Mouse (Mus musculus): ENCODE results near the gene Nek7. TPM values are rescaled to one million over a fixed set of nuclear protein-coding genes. Genes with fewer than 3 reads are reported as not detected.

The Nek7 gene
- polyA plus RNA-seq, 1 experiment from 2014 or later = 44.7 TPM

DNA sequence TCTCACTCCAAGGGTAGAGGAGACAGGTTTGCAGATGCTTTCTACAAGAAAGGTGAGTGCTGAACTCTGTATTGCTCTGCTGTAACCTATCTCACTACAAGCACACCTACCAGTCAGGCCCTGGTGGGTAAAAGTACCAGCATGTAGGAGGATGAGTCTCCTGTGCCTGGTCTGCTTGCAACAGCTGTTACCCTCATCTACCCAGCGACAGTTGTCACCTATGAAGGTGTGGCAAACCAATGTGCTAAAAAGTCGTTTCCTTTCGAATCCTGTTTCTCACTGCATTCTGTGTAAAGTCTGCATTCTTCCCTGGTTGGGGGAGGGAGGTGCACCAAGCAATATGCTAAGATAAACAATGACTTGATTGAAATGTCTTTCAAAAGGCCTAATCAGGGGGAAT lies 32.1 kb downstream of the Nek7 start:
- no peaks in the 10 kb centered on the region for H3K27me3 ChIP-seq (ENCODE audit: control insufficient read depth, insufficient read depth, low read length)
- H3K27ac ChIP-seq (ENCODE audit: low read length) = no peak overlapping the region
- no peak overlapping the region for H3K4me3 ChIP-seq (ENCODE audit: low read depth, low read length)
- H3K9ac ChIP-seq (replicated peaks; ENCODE audit: low read depth, low read length) = no peak overlapping the region
- ATAC-seq (ENCODE audit: insufficient number of reproducible peaks, insufficient read depth, low FRiP score, low read depth) = no peak
- no peaks in the 10 kb centered on the region for H3K9me3 ChIP-seq (ENCODE audit: control insufficient read depth, low read depth, low read length)
- 20% methylated on average over 3 of the region's 3 CpGs for WGBS
- no peak overlapping the region for H3K4me2 ChIP-seq (replicated peaks; ENCODE audit: low read depth, low read length)
- H3K36me3 ChIP-seq (ENCODE audit: control insufficient read depth, insufficient read depth, low read length) = no peaks in the 10 kb centered on the region
- no peaks in the 10 kb centered on the region for H3K4me1 ChIP-seq (ENCODE audit: control insufficient read depth, insufficient read depth, low read length)

DNA sequence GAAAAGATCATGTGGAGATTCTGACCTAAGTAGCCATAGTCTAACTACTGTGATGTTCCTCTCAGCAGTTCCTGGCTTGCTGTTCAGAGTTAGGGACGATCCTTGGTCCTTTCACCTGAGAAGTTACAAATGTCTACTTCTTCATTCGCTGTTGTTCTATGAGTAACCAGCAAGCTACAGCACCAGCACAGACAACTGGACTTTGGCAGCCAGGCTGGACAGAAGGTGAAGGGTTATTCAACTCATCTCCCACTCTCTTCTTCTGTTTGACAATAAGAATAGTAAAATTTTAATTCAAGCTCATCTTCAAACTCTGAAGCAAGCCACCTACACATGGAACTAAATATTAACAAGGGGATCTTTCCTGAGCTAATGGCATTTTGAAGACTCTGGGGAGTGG lies 33.0 kb downstream of the Nek7 start:
- H3K4me2 ChIP-seq (replicated peaks; ENCODE audit: low read depth, low read length) = no peak overlapping the region
- H3K27me3 ChIP-seq (ENCODE audit: control insufficient read depth, insufficient read depth, low read length) = no peaks in the 10 kb centered on the region
- 98% methylated on average over 2 of the region's 2 CpGs for WGBS
- no peaks in the 10 kb centered on the region for H3K9me3 ChIP-seq (ENCODE audit: control insufficient read depth, low read depth, low read length)
- H3K9ac ChIP-seq (replicated peaks; ENCODE audit: low read depth, low read length) = no peak overlapping the region
- no peak for ATAC-seq (ENCODE audit: insufficient number of reproducible peaks, insufficient read depth, low FRiP score, low read depth)
- H3K4me3 ChIP-seq (ENCODE audit: low read depth, low read length) = no peak overlapping the region
- no peaks in the 10 kb centered on the region for H3K36me3 ChIP-seq (ENCODE audit: control insufficient read depth, insufficient read depth, low read length)
- no peaks in the 10 kb centered on the region for H3K4me1 ChIP-seq (ENCODE audit: control insufficient read depth, insufficient read depth, low read length)
- H3K27ac ChIP-seq (ENCODE audit: low read length) = no peak overlapping the region

- Histone ChIP-seq H3K9me3 (ENCODE audit: control insufficient read depth, low read depth, low read length) (no peaks in the 10 kb centered on the region), H3K9ac (replicated peaks; ENCODE audit: low read depth, low read length) (no peak overlapping the region), H3K27me3 (ENCODE audit: control insufficient read depth, insufficient read depth, low read length) (no peaks in the 10 kb centered on the region), H3K36me3 (ENCODE audit: control insufficient read depth, insufficient read depth, low read length) (no peaks in the 10 kb centered on the region), H3K27ac (ENCODE audit: low read length) (no peak overlapping the region), H3K4me1 (ENCODE audit: control insufficient read depth, insufficient read depth, low read length) (no peaks in the 10 kb centered on the region), H3K4me3 (ENCODE audit: low read depth, low read length) (no peak overlapping the region), H3K4me2 (replicated peaks; ENCODE audit: low read depth, low read length) (no peak overlapping the region)
- WGBS = 96% methylated on average over 2 of the region's 2 CpGs
- no peak for ATAC-seq (ENCODE audit: insufficient number of reproducible peaks, insufficient read depth, low FRiP score, low read depth)
Measured at GRCm38 (mm10) chr1:138584423-138585013, 35.4 kb downstream of the Nek7 start.

DNA sequence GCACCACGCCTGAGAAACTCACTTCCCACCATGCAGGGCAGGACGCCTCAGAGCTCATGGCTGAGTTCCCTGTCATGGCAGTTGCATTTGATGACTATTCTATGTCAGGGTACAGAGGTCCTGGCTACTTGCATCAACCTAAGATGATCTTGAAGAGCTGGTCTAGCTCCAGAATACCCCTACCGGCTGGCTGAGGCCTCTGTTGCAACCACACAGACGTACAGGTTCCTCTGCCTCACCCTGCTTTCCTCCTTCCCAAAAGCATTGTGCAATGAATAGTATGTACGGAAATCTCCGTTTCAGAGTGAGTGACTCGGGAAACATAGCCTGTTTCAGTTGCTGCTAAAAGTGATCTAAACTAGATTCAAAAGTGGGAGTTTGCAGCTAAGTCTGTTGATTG lies 37.7 kb downstream of the Nek7 start:
- H3K9me3 ChIP-seq (ENCODE audit: control insufficient read depth, low read depth, low read length) = no peaks in the 10 kb centered on the region
- no peak overlapping the region for H3K27ac ChIP-seq (ENCODE audit: low read length)
- no peak for ATAC-seq (ENCODE audit: insufficient number of reproducible peaks, insufficient read depth, low FRiP score, low read depth)
- 85% methylated on average over 7 of the region's 7 CpGs for WGBS
- H3K27me3 ChIP-seq (ENCODE audit: control insufficient read depth, insufficient read depth, low read length) = no peaks in the 10 kb centered on the region
- H3K4me3 ChIP-seq (ENCODE audit: low read depth, low read length) = no peak overlapping the region
- H3K9ac ChIP-seq (replicated peaks; ENCODE audit: low read depth, low read length) = no peak overlapping the region
- H3K4me1 ChIP-seq (ENCODE audit: control insufficient read depth, insufficient read depth, low read length) = no peaks in the 10 kb centered on the region
- H3K4me2 ChIP-seq (replicated peaks; ENCODE audit: low read depth, low read length) = no peak overlapping the region
- H3K36me3 ChIP-seq (ENCODE audit: control insufficient read depth, insufficient read depth, low read length) = no peaks in the 10 kb centered on the region

GRCm38 (mm10) chr1:138579822-138580492 lies 40.0 kb downstream of the Nek7 start:
- WGBS = 71% methylated on average over 11 of the region's 11 CpGs
- no peak for ATAC-seq (ENCODE audit: insufficient number of reproducible peaks, insufficient read depth, low FRiP score, low read depth)

DNA sequence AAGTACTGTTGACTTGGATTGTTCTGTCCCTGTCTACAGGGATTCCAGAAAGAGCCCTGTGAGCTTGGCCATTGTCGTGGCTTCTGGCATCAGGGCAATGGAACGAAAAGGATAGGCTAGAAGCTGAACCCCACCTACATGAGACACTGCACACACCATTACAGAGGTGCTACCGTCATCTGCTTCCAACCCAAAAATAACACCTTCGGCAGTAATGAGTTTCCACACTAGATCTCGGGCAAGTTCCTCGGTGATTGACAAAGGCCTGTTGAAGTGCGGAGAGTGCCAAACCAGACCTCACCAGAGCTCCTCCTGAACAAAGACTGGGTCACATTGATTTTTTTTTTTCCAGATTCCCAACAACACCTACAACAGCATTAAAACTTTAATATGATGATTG lies 40.7 kb downstream of the Nek7 start:
- Histone ChIP-seq H3K9me3 (ENCODE audit: control insufficient read depth, low read depth, low read length) (no peaks in the 10 kb centered on the region), H3K4me3 (ENCODE audit: low read depth, low read length) (no peak overlapping the region), H3K4me1 (ENCODE audit: control insufficient read depth, insufficient read depth, low read length) (no peaks in the 10 kb centered on the region), H3K9ac (replicated peaks; ENCODE audit: low read depth, low read length) (no peak overlapping the region), H3K4me2 (replicated peaks; ENCODE audit: low read depth, low read length) (no peak overlapping the region), H3K27ac (ENCODE audit: low read length) (no peak overlapping the region), H3K36me3 (ENCODE audit: control insufficient read depth, insufficient read depth, low read length) (no peaks in the 10 kb centered on the region), H3K27me3 (ENCODE audit: control insufficient read depth, insufficient read depth, low read length) (no peaks in the 10 kb centered on the region)
- WGBS = 92% methylated on average over 7 of the region's 7 CpGs
- no peak for ATAC-seq (ENCODE audit: insufficient number of reproducible peaks, insufficient read depth, low FRiP score, low read depth)

More at GRCm38 (mm10) chr1:138579822-138580492, 40.0 kb downstream of the Nek7 start:
- Histone ChIP-seq H3K4me2 (replicated peaks; ENCODE audit: low read depth, low read length) (no peak overlapping the region), H3K4me1 (ENCODE audit: control insufficient read depth, insufficient read depth, low read length) (no peaks in the 10 kb centered on the region), H3K27me3 (ENCODE audit: control insufficient read depth, insufficient read depth, low read length) (no peaks in the 10 kb centered on the region), H3K36me3 (ENCODE audit: control insufficient read depth, insufficient read depth, low read length) (no peaks in the 10 kb centered on the region), H3K27ac (ENCODE audit: low read length) (no peak overlapping the region), H3K9me3 (ENCODE audit: control insufficient read depth, low read depth, low read length) (no peaks in the 10 kb centered on the region), H3K4me3 (ENCODE audit: low read depth, low read length) (no peak overlapping the region), H3K9ac (replicated peaks; ENCODE audit: low read depth, low read length) (no peak overlapping the region)

- Histone ChIP-seq H3K4me3 (ENCODE audit: low read depth, low read length) (no peak overlapping the region), H3K9me3 (ENCODE audit: control insufficient read depth, low read depth, low read length) (no peaks in the 10 kb centered on the region), H3K9ac (replicated peaks; ENCODE audit: low read depth, low read length) (no peak overlapping the region), H3K36me3 (ENCODE audit: control insufficient read depth, insufficient read depth, low read length) (no peaks in the 10 kb centered on the region), H3K4me2 (replicated peaks; ENCODE audit: low read depth, low read length) (no peak overlapping the region), H3K27ac (ENCODE audit: low read length) (no peak overlapping the region), H3K4me1 (ENCODE audit: control insufficient read depth, insufficient read depth, low read length) (no peaks in the 10 kb centered on the region), H3K27me3 (ENCODE audit: control insufficient read depth, insufficient read depth, low read length) (no peaks in the 10 kb centered on the region)
- whole genome bisulfite sequencing = 70% methylated on average over 7 of the region's 7 CpGs
- ATAC-seq (ENCODE audit: insufficient number of reproducible peaks, insufficient read depth, low FRiP score, low read depth) = no peak
Measured at GRCm38 (mm10) chr1:138576803-138577202, 43.1 kb downstream of the Nek7 start.

DNA sequence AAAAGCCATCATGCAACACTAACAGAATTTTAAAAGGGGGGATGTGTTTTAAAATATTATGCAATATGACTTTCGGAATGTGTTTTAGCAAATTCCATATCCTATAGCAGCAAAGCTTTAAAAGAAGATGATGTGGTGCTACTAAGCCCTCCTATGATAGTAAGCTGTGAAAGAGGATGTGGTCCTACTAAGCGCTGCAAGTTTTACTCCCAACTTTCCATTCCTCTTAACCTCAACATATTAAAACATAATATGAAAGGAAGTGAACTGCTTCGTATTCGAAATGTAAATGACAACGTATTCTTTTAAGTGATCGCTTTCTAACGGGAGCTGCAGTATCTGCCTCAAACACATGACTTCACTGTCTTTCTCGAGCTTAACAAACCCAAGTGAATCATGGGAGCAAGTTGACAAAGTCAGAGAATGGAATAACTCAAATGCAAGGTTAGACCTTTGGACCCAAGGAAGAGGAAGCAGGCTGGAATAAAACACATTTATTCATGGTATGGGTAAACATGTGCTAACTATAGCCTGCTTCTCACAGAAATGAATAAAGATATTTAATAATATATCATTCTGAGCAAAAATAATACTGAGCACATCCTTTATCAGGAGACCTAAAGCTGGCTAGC lies 43.8 kb downstream of the Nek7 start:
- Histone ChIP-seq H3K27ac (ENCODE audit: low read length) (no peak overlapping the region), H3K4me2 (replicated peaks; ENCODE audit: low read depth, low read length) (no peak overlapping the region), H3K4me3 (ENCODE audit: low read depth, low read length) (no peak overlapping the region), H3K9me3 (ENCODE audit: control insufficient read depth, low read depth, low read length) (no peaks in the 10 kb centered on the region), H3K9ac (replicated peaks; ENCODE audit: low read depth, low read length) (no peak overlapping the region), H3K27me3 (ENCODE audit: control insufficient read depth, insufficient read depth, low read length) (no peaks in the 10 kb centered on the region), H3K36me3 (ENCODE audit: control insufficient read depth, insufficient read depth, low read length) (no peaks in the 10 kb centered on the region), H3K4me1 (ENCODE audit: control insufficient read depth, insufficient read depth, low read length) (no peaks in the 10 kb centered on the region)
- no peak for ATAC-seq (ENCODE audit: insufficient number of reproducible peaks, insufficient read depth, low FRiP score, low read depth)
- WGBS = 91% methylated on average over 8 of the region's 8 CpGs
